Mouse (Mus musculus) cerebellum, adult 8-10 months (tissue): ENCODE measurements at regions not wholly inside any gene's neighbourhood (a gene's known extent, or its start where the extent isn't known, plus 50 kb on each side); places are given as distances from the start of the nearest gene placed in this dataset.

ENCODE experiments used
- DNase-seq: peaks from one replicate; pipeline ENCODE4 v3.0.0; 2022

DNA sequence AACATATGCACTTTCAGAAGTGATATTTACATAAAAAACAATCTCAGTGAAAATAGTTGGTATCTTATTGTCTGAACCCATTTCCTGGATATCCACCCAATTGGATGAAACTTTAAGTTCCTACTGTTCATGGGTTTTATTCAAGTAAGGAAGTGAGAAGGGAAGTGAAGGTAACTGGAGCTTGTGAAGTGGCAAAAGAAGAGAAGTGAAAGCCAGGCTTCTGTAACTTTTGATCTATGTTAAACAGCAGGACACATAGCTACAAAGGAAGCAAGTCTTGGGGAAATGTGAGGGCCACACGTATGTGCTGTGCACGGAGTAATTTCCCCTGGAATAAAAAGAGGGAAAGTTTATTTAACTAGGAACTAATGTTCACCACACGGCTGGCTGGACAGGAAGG lies 764.1 kb upstream of the Sox9 start:
- DNase-seq: no peak

DNA sequence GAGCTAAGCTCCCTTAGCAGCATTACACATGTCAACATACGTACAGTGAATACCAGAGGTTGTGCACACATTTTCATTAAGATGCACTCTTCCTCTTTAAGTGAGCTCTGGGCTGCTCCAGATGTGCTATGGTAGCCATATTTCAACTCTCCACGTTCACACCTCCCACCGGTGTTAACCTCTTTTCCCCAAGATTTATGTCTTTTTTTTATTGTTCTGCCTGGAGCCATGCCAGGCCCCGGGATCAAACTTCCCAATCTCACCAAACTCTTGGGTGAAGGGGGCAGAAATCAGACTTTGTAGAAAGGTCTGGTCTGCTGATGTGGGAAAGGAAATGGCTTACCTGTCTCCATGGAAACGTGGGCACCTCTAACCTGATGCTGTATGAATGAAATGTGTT lies 754.0 kb upstream of the Sox9 start:
- DNase-seq: no peak

DNA sequence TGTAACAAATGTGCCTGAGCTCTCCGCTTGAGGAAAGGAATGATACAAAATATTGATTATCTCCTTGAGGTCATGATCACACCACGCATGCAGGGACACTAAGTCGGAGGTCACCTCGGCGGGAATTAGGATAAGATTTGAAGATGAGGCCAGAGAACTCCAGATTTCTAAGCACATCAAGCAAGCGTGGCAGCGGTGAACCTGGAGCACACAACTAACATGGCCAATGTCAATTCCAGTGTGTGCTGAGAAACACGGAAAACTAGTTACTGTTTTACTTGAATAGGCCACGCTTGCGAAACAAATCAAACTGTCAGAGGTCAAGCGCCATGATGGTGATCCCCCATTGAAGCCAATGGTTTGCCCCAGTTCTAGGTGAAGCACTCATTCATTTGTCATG lies 743.3 kb upstream of the Sox9 start:
- DNase-seq: no peak

DNA sequence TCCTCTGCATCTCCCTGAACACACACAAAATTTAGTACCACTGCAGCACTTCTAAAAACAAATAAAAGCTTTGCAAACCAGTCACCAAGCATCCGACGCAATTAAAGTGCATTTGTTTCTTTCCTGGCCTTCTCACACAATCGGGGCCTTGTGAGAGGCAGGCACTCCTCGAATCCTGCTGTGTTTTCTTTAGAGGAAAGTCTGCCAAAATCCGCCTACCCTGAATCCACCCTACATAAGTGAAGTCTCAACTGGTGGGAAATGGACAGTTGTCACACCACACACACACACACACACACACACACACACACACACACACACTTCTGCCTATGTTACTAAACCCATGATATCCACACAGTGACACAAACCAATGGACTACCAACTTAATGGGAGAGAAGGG lies 737.6 kb upstream of the Sox9 start:
- DNase-seq: no peak

DNA sequence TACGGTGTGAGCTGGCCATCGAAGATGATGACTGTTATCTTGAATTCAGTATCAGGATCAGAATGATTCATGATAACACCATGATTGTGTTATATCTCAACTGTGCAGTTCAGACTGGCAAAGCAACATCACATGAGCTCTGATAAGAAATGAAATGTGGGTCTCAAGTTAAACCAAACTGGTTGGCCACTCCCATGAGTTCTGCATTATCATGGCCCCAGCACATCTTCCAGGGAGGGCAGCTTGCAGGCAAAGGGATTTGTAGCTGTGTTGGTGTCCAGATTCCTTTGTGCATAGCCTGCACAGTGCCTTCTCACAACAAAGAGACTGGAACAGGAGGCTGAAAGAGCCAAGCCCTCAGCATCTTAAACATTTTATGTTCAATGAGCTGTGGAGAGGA lies 736.7 kb upstream of the Sox9 start:
- no peak for DNase-seq

DNA sequence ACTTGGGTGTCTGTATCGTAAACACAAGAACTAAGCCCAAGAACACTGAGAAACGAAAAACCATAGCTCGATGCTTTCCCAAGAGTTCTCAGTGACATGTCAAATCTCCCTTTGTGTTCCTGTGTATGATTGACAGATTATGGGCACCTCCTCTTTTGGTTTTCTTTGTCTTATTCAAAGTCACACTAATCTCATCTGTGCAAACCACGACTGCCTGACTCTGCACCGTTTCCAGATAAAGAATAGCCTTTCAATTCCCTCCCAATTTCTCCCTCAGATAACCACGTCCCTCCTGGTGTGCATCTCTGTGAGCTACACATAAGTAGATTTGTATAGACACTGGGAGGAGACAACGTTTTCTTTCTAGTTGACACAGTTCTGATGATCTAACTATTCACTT lies 731.7 kb upstream of the Sox9 start:
- DNase-seq: no peak

DNA sequence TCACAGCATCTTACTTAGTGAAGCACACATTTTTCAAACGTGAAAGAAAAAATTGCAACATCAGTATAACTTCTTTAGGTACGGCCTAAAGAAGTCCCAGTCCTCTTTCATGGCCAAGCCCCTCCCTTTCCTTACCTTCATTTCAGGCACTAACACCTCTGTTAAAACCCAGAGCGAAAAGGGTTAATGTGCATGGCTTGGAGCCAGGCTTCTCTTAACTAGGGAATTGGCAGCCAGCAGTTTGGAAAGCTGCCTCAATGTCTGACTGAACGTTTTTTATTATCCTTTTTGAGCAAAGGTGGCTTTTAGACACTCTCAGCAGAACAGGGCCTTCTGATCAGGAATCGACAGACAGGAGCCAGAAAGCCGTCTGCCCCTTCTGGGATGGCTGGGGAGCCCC lies 726.4 kb upstream of the Sox9 start:
- DNase-seq: no peak

DNA sequence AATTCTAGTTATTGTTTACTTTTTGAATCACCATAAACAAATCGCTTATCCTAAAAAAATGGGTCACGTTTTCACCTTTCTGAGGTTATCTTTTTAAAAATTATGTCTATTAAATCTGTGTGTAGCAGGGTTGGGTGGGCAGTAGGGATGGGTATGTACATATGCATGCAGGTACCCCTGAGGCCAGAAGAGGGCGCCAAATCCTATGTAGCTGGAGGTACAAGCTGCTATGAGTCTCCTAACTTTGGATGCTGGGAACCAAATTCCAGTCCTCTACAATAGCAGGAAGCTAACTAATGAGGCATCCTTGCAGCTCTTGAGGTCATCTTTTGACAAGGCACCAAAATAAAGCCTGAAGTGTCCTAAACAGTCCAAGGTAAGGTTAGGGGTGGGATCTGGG lies 714.8 kb upstream of the Sox9 start:
- DNase-seq: no peak

DNA sequence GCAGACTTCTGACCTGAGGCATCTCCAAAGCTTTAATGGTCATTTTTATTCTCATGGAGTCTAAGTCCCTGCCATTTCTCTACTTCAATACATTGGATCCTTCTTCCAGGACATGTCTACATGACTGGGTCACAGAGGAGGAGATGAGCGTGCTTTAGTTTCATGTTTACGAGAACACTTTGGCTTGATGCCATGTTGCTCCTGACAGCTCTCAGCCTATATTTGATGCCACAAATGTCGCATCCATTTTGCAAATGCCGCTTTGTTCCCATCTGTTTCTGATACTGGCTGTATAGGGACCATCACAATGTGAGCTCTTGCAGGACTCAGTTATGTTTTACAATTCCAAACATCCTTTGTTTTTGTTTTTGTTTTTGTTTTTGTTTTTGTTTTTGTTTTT lies 713.2 kb upstream of the Sox9 start:
- no peak for DNase-seq

DNA sequence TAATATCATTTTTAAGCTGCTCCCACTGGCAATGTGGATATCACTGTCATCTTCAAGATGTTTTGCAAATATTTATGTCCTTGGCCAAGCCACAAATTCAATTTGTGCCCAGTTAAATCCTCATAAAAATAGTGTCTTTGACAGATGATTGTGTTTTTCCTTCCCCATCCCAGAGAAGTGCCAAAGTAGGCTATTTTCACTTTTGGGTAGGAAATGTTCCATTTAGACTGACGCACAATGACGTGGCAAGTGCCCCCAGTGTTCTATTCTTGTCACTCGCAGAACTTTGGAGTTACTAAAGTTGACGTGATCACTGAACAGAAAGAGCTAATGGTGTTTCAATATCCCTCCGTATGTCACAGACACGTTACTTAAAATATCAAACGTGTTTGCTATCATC lies 710.5 kb upstream of the Sox9 start:
- DNase-seq: no peak

DNA sequence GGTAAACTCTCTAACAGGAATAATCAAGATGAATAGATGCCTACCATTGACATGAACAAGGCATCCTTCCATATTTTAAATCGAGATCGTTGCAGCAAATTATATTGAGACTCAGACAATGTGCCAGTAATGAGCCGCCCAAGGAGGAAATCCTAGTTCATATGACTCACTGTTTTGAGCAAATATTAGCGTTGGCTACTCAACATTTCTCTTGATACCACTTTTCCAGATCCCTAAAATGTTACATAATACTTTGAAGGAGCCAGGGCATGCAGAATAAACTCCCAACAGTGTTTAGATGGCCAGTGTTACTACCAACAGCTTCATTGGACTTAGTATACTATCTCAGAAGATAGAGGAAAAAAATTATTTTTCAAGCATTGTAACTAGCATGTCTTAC lies 700.6 kb upstream of the Sox9 start:
- no peak for DNase-seq

DNA sequence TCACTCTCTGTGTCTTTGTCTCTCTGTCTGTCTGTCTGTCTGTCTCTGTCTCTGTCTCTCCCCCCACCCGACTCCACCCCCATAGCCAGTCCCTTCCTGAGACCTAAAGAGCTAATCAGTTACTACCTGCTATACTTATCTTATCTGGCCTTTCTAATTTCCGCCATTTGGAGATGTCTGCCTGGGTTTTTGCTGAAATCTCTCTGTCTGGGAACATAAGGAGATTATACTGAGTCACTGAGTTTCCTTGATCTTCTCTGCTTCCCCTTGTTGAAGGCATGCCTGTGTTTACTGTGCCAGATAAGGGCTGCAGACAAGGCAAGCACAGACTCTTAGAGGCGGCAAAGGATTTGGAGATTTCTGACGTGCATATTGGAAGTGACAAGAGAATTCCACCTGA lies 699.0 kb upstream of the Sox9 start:
- DNase-seq: no peak

DNA sequence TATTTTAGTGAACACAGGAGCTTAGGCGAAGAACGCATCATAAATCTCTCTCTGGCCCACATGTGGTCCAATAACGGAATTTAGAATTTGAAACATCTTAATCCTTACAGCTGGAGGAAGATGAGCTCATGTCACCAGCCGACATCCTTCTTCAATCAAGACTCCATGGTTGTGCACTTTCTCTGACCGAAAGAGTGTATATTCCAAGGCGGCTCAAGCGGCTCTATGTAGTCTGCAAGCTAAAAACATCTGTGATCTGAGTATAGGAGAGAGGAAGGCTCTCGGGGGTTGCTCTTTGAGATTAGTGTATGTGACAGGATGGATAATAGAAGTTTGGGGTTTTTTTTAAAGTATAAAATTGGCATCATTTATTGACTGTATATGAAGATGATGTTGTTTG lies 689.9 kb upstream of the Sox9 start:
- DNase-seq: no peak

DNA sequence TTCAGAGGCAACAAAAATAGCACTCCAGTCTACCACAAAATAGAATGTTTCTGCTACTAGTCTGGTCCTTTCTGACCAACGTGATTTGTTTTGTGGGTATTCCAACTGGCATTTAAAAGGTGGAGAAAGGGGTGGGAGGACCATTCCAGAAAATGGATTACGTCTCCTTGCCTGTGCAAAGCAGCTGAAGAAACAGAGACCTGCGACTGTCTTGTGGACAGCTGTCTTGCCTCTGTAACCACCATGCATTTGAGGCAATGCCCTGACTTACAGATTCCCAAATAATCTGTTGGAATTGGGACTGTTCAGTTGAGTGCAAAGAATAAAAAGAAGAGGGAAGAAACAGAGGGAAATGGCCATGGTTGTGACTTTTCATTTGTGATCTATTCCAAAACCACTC lies 687.0 kb upstream of the Sox9 start:
- DNase-seq: no peak

DNA sequence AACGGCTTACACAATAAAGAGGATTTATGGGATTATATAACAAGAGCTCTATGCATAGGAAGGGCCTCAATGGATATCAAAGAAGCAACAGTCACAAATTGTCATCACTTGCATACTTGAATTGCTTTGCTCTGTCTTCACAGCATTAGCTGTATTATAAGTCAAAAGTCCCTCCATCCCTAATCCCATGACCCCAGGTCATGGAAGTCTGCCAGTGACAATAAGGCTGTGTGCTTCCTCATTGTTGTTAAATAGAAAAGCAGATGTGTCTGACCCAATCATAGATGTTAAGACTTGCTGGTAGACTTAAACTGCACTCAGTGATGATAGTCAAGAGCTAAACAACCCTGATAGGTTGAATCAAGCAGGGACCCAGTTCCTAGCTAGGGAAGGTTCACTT lies 683.9 kb upstream of the Sox9 start:
- DNase-seq: no peak

DNA sequence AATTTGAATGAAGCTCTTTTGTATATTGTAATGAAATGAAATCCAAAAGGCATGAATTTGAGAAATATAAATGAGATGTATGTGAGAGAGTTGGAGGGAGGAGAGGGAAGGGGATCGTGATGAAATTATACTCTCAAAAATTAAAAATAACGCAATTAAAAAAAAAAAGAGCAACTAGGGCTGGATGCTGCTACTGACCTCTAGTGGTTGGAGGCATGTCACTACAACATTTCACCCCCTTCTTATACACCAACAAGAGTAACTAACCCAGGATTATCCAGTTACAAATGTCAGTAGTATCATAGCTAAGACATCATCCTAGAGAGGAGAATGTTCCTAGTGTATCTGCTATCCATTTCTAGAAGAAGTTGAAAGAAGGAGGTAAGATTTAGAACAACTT lies 678.8 kb upstream of the Sox9 start:
- no peak for DNase-seq

DNA sequence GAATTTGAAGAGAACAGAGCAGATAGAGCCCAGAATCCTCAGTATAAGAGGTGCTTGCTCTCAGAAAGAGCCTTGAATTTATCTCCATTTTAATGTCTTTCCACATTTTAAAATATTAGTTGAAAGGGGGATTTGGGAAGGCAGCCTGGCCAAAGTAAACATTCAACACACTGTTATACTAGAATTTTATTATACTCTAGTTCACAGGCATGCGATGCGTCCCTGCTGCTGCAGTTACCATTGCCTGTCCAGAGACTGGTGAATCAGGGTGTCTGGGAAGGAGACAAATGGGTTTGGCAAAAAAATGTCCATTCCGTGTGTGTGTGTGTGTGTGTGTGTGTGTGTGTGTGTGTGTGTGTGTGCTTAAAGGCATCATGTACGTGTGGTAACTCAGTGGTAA lies 675.1 kb upstream of the Sox9 start:
- no peak for DNase-seq

DNA sequence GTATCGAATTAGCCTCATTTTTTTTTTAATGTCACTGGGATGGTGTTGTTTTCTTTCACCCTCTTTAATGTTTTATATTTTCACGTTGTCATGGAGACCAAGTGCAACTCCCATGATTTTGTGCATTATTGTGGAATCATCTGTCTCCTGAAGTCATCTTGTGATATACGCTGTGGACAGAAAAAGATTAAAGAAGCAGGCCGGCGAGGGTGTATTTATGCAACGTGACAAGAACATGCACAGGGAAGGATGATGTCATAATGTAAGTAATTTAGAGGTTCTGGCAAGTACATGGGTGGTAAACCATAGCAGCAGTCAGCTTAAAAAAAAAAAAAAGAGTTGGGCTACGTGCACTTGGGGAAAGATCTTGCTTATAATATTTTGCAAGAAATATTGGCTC lies 674.7 kb upstream of the Sox9 start:
- DNase-seq: no peak

DNA sequence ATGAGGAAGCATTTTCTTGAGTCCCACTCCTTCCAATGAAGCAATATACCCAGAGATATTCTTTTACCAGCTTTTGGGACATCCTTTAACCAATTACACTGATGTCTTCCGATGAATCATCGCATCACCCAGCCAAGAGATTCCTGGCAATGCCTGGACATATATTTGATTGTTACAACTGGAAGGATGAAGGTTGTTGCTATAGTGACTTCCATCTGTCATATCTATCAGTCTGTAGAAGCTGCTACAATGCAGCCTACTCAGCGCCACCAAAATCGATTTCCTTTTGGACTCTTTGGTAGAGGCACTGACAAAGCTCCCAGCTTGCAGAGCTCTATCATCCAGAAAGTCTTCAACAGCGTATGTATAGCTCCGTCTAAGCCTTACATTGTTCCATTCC lies 661.0 kb upstream of the Sox9 start:
- DNase-seq: no peak

DNA sequence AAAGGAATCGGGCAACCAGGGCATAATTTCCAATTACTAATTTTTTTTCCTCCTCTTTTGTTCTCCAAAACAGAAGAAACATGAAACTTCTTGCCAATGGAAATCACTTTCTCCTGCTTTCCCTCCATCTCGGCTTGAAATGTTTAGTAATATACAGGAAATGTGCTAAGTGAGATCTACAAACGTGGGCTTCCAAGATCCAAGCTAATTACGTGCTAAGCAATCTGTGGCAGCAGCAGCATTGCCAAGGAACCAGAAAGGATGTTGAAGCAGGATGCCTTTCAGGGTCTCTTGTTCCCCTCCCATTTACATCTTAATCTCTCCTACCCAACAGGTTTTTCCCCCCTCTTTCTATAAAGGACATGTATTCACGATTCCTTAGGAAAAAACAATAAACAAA lies 660.2 kb upstream of the Sox9 start:
- no peak for DNase-seq

DNA sequence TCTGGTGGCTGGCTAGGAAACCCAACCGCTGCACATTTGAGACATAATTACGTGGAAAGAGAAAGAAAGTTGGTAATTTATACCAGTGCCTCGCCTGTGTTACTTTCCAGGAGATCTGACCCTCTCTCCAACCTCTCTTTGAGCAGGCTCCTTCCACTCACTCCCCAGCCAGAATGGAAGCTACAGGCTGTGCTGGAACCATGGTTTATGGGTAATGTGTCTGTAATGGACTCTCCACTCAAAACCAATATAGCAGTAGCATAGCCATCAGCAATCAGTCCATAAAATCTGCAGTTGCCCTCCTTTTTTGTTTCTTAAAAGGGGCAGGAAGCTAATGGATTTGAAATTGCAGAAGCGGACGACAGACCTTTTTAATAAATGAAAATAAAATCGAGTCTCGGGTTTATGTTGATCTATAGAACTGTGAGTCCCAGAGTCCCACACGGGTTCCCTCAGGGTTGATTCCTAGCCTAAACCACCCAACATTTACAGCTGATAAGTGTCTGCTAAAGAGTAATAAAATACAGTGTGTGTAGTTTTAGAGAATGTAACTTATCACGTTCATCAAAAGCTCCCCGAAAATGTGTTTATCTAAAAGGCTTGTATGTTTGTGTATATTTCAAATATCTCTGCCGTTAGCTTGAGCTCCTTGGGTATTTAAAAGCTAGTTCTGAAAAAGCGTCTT lies 656.6 kb upstream of the Sox9 start:
- no peak for DNase-seq

DNA sequence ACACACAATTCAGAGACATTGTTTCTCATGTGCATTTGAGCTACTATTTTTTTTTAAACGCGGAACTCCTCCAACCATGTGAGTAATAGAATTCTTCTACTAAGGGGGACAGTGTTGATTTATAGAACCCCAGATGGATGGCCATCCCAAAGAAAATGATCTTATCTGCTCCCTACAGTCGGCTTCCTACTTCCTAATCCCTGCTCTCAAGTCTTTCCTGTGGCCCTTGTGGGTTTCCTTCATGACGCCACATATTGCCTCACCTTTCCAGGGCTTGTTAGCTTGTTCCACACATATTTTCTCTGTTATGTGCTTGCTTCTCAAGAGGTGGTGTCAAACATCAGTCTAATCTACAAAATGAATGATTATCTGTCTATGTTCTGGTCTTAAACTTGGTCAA lies 651.9 kb upstream of the Sox9 start:
- DNase-seq: no peak

DNA sequence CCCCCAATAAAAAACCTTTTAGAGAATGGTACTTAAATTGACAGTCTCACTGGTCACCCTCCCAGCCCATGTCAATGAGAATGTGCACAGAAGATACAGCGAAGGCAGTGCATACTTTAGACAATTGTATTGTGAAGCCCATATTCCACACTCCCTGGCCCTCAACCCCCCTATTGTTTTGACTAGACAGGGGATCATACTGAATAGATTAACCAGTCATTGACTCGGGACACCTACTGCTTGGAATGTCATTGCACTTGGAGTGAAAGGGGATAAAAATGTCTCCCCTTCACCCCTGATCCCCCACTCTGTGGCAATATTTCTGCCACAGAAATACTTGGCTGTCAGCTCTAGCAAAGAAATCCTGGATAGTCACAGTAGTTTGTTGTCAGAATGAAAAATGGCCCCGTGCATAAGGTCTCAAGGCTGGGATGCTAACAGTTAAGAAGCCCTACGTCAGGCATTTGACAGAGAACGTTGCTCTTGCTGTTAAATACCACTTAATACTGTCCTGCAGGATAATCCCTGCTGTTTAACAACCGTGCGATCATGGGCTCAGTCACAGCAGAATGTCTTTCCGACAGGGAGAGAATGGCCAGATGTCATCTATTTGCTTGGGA lies 644.5 kb upstream of the Sox9 start:
- DNase-seq: no peak

DNA sequence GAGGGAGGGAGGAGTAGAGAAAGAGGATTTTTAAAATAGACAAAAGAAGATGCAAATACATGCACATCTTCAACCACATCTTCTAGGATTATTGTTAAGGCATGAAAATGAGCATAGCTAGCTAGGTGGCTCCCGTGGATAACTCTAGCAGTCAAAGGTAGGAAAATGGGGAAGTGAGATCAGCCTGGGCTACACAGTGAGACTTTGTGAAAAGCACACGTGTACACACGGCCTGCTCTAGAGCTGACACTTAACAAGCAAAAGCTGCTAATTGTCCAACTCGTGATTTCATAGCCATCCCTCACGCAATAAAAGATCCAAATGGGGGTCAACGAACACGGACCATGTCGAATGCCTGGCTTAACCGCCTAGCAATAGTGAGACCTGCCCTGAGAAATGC lies 642.0 kb upstream of the Sox9 start:
- DNase-seq: no peak

DNA sequence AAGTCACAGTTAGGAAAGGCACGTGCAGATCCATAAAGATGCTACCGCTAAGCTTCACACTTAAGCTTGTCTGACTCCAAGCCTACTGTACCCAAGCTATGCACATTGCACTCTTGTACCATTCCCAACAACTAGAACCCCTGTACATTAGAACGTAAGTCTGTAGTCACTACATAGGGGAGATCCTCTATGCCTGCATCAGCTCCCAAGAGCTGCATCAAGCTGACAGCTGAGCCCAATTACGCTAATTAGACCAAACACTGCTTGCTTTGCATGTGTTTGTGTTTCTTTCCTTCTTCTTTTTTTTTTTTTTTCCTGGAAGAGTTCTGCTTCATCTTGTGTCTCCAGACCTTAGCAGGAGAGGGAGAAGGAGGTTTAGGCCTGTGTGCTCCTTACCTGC lies 641.5 kb upstream of the Sox9 start:
- DNase-seq: no peak

DNA sequence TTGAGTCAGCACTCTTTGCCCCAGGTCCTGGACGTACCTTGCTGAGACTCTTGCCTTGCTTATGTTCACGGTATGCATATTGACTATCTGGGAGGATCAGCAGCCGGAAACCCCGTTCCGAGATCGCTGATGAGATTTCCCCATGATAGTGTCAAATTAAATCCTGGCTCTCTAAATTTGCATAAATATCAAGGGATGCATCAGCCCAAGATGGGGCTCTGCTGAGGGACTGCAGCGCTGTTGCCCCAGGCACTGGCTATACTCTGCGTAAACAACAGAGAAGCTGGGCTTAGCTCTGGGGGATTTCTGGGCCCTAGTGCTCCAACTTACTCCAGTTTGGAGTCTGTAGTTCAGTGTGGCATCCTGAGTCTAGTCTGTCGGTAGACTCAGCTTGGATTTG lies 641.1 kb upstream of the Sox9 start:
- no peak for DNase-seq
